Mouse (Mus musculus) neural tube, embryonic 13.5 days (tissue): ENCODE results near the gene Rnf11. TPM values are rescaled to one million over a fixed set of nuclear protein-coding genes. Genes with fewer than 3 reads are reported as not detected.

Experiments
- ATAC-seq: fragments of 200-750 bp; cut with Nextera tagmentation; 2 replicates; pipeline ENCODE4 v1.8.0; 2017; ENCODE audit warnings: low read depth, mild to moderate bottlenecking, moderate TSS enrichment, moderate library complexity
- H3K27ac ChIP-seq: fragments of 300-500 bp; sonication (generic); replicated peaks from 2 replicates; pipeline ENCODE4 v1.5.1; 2015; ENCODE audit warnings: moderate library complexity, mild to moderate bottlenecking, inconsistent platforms
- H3K27me3 ChIP-seq: fragments of 300-500 bp; sonication (generic); 2 replicates; pipeline ENCODE4 v1.6.1; 2015; ENCODE audit warnings: mild to moderate bottlenecking, inconsistent platforms
- H3K36me3 ChIP-seq: fragments of 300-500 bp; sonication (generic); 2 replicates; pipeline ENCODE4 v1.6.1; 2015; ENCODE audit warnings: mild to moderate bottlenecking, inconsistent platforms
- H3K4me1 ChIP-seq: fragments of 300-500 bp; sonication (generic); replicated peaks from 2 replicates; pipeline ENCODE4 v1.6.1; 2015; ENCODE audit warnings: inconsistent platforms
- H3K4me2 ChIP-seq: fragments of 300-500 bp; sonication (generic); 2 replicates; pipeline ENCODE4 v1.6.1; 2015; ENCODE audit warnings: inconsistent platforms, mild to moderate bottlenecking, moderate library complexity
- H3K4me3 ChIP-seq: fragments of 300-500 bp; sonication (generic); 2 replicates; pipeline ENCODE4 v1.5.1; 2015; ENCODE audit warnings: mild to moderate bottlenecking, inconsistent platforms
- H3K9ac ChIP-seq: fragments of 300-500 bp; sonication (generic); 2 replicates; pipeline ENCODE4 v1.6.1; 2015; ENCODE audit warnings: moderate library complexity, mild to moderate bottlenecking, inconsistent platforms
- H3K9me3 ChIP-seq: fragments of 300-500 bp; sonication (generic); 2 replicates; pipeline ENCODE4 v1.6.1; 2016; ENCODE audit warnings: inconsistent platforms
- WGBS: fragments of 180-500 bp; shearing (Covaris S2); methylation state at CpG from one replicate; pipeline ENCODE4 v1.1.7; 2015; 5-methylcytosine and 5-hydroxymethylcytosine counted together
- polyA plus RNA-seq: library from polyadenylated mRNA; unstranded; fragments of >200 nt; fragmentation: Nextera tagmentation; extraction: Ambion mirVana; gene quantifications from 2 replicates; pipeline ENCODE4 v1.2.1, GENCODE M21; 2015

Gene Rnf11
- polyA plus RNA-seq, 1 experiment from 2014 or later: 66.7 TPM

GRCm38 (mm10) chr4:109423438-109423837 is 61.1 kb downstream of the Rnf11 start:
- Histone ChIP-seq H3K27me3 (no peaks in the 10 kb centered on the region), H3K4me3 (no peak overlapping the region), H3K9ac (no peak overlapping the region), H3K36me3 (no peaks in the 10 kb centered on the region), H3K9me3 (no peaks in the 10 kb centered on the region), H3K4me2 (no peak overlapping the region), H3K27ac (no peak overlapping the region), H3K4me1 (no peaks in the 10 kb centered on the region)
- whole genome bisulfite sequencing: 75% methylated on average over 2 of the region's 2 CpGs
- ATAC-seq: no peak

- 76% methylated on average over 6 of the region's 6 CpGs for WGBS
- H3K9ac ChIP-seq: no peak overlapping the region
- H3K9me3 ChIP-seq: no peaks in the 10 kb centered on the region
- H3K36me3 ChIP-seq: no peaks in the 10 kb centered on the region
- H3K27ac ChIP-seq: no peak overlapping the region
- H3K4me1 ChIP-seq: no peaks in the 10 kb centered on the region
- no peak overlapping the region for H3K4me2 ChIP-seq
- no peak for ATAC-seq
- no peak overlapping the region for H3K4me3 ChIP-seq
- H3K27me3 ChIP-seq: no peaks in the 10 kb centered on the region
Measured at GRCm38 (mm10) chr4:109422436-109422835, 62.1 kb downstream of the Rnf11 start.

- no peaks in the 10 kb centered on the region for H3K4me1 ChIP-seq
- no peak overlapping the region for H3K27ac ChIP-seq
- no peak overlapping the region for H3K4me2 ChIP-seq
- no peak overlapping the region for H3K9ac ChIP-seq
- WGBS: 81% methylated on average over 7 of the region's 7 CpGs
- H3K4me3 ChIP-seq: no peak overlapping the region
- ATAC-seq: no peak
- no peaks in the 10 kb centered on the region for H3K27me3 ChIP-seq
- no peaks in the 10 kb centered on the region for H3K36me3 ChIP-seq
- H3K9me3 ChIP-seq: no peaks in the 10 kb centered on the region
Measured at GRCm38 (mm10) chr4:109421608-109422007, 62.9 kb downstream of the Rnf11 start.

DNA sequence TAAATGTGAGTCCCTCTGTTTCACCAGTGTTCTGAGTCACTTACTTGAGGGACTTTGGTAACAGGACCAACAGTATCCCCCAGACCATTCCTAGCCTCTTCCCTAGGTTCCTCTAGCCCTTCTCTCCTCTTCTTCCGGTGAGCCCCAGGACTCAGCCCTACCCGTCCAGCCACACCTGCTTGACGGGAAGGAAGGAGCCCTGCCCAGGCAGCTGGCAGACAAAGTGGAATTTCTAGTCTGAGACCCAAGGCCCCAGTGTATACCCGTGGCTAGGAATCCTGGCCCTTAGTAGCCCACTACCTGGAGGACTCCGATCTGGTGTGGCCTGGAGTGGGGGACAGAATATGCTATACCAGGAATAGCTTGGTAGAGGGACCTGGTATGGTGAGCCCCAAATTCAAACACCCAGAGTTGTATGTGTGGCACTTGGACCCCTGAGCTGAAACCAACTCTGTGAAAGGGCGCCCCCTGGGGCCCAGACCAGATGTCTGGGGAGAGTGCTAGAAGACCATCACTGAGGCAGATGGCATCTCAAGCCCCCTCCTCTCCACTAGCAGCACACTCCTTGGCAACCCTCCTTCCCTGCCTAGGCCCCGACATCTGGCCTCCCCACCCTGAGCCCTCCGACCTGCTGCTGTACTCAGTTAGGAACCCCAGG is 64.3 kb downstream of the Rnf11 start:
- no peak overlapping the region for H3K4me2 ChIP-seq
- H3K9me3 ChIP-seq: no peaks in the 10 kb centered on the region
- no peaks in the 10 kb centered on the region for H3K4me1 ChIP-seq
- H3K27ac ChIP-seq: no peak overlapping the region
- no peaks in the 10 kb centered on the region for H3K27me3 ChIP-seq
- no peak for ATAC-seq
- no peaks in the 10 kb centered on the region for H3K36me3 ChIP-seq
- no peak overlapping the region for H3K9ac ChIP-seq
- H3K4me3 ChIP-seq: no peak overlapping the region
- WGBS: 75% methylated on average over 8 of the region's 8 CpGs

DNA sequence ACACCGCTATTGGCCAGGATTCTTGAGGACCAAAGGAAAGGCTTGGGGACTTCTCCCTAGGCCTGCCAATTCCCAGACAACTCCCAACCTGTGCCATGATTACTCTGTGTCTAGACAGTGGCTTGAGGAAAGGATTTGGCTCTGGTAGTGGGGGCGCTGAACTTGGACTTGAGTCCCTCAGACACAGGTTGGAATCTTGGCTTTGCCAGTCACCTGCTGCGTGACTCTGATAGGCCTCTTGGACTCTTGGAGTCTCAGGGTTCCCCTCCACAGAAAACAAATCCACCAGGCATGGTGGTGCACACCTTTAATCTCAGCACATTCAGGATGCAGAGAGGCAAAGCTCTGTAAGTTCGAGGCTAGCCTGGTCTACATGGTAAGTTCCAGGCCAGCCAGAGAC is 65.0 kb downstream of the Rnf11 start:
- Histone ChIP-seq H3K9ac (no peak overlapping the region), H3K4me1 (no peaks in the 10 kb centered on the region), H3K36me3 (no peaks in the 10 kb centered on the region), H3K9me3 (no peaks in the 10 kb centered on the region), H3K27ac (no peak overlapping the region), H3K27me3 (no peaks in the 10 kb centered on the region), H3K4me2 (no peak overlapping the region), H3K4me3 (no peak overlapping the region)
- WGBS: 85% methylated on average over 4 of the region's 4 CpGs
- no peak for ATAC-seq

DNA sequence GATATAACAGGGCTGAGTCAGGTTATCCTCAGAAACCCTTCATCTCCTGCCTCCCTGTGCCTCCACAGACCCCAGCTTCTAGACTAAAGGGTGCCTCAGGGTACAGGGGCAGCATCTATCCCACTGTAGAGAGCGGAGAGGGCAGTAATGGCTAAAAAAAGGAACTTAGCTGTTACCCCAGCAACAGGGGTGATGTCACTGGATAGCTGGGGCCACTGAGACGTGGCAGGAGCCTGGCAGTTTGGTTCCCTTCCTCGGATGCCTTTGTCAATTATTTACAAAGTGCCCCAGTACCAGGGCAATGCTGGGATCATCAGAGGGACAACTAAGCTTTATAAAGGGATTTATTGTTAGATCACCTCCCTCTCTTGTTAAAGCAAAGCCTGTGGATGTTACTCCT is 65.5 kb downstream of the Rnf11 start:
- no peak overlapping the region for H3K4me2 ChIP-seq
- H3K9ac ChIP-seq: no peak overlapping the region
- H3K4me1 ChIP-seq: no peaks in the 10 kb centered on the region
- no peaks in the 10 kb centered on the region for H3K9me3 ChIP-seq
- WGBS: 12% methylated on average over 3 of the region's 3 CpGs
- H3K36me3 ChIP-seq: no peaks in the 10 kb centered on the region
- ATAC-seq: no peak
- no peak overlapping the region for H3K27ac ChIP-seq
- no peaks in the 10 kb centered on the region for H3K27me3 ChIP-seq
- H3K4me3 ChIP-seq: no peak overlapping the region

- H3K36me3 ChIP-seq: no peaks in the 10 kb centered on the region
- 80% methylated on average over 1 of the region's 1 CpGs for WGBS
- no peak overlapping the region for H3K27ac ChIP-seq
- H3K4me1 ChIP-seq: no peaks in the 10 kb centered on the region
- ATAC-seq: no peak
- H3K4me3 ChIP-seq: no peak overlapping the region
- H3K9me3 ChIP-seq: no peaks in the 10 kb centered on the region
- H3K27me3 ChIP-seq: no peaks in the 10 kb centered on the region
- no peak overlapping the region for H3K4me2 ChIP-seq
- H3K9ac ChIP-seq: no peak overlapping the region
Measured at GRCm38 (mm10) chr4:109417998-109418397, 66.5 kb downstream of the Rnf11 start.

DNA sequence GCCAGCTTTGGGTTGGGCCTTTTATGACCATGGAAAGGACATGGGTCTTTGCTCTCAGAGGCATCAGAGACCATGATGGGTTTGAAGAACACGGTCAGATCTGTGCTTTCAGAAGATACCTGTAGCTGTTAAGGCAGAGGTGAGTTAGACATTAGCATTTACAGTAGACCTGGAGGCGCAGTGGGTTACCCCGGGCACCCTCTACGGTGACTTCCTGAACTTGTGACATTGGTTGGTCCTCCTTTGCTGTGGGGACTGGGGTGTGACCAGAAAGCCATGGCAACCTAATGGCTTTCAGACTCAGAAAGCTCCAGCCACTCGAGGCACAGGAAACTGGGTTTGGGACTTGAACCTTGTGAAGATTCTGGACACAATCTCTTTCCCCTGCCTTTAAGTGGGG is 72.3 kb downstream of the Rnf11 start:
- ATAC-seq: no peak
- Histone ChIP-seq H3K27me3 (peaks cover 6% of the 10 kb centered on the region), H3K4me1 (no peaks in the 10 kb centered on the region; the same call in 1 of the 2 replicates), H3K4me3 (no peak overlapping the region), H3K4me2 (no peak overlapping the region), H3K27ac (no peak overlapping the region), H3K36me3 (no peaks in the 10 kb centered on the region), H3K9ac (no peak overlapping the region), H3K9me3 (no peaks in the 10 kb centered on the region)
- 90% methylated on average over 5 of the region's 5 CpGs for WGBS

DNA sequence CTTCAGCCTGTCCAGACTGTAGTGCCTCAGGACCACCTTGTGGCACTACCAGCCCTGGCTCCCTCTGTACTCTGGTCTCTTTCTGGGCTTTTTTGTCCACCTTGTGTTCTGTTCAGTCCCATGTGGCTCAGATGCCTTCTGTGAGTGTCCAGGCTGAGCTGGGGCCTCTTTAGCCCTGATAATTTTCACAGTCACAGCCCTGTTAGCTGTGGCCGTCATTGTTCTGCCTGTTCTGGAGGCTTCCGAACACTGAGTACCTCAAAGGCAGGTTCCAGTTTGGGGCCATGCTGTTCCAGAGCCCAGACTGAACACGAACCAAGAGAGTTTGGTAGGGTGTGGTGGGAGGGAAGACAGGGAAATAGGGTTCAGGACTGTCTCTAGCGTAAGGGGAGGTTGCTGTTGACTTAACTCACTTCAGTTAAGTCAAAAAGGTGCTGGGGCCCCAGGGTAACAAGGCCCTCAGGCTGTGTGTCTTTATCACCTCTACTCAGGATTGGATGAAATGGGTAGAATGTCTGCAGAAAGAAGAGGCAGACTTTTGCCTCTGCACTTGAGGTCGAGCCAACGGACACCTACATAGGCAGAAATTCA is 73.1 kb downstream of the Rnf11 start:
- H3K9me3 ChIP-seq: no peaks in the 10 kb centered on the region
- no peak overlapping the region for H3K4me3 ChIP-seq
- no peak overlapping the region for H3K9ac ChIP-seq
- no peak overlapping the region for H3K27ac ChIP-seq
- H3K4me2 ChIP-seq: no peak overlapping the region
- H3K36me3 ChIP-seq: no peaks in the 10 kb centered on the region
- peaks cover 7% of the 10 kb centered on the region for H3K27me3 ChIP-seq
- WGBS: 89% methylated on average over 6 of the region's 6 CpGs
- H3K4me1 ChIP-seq: peaks cover 2% of the 10 kb centered on the region
- ATAC-seq: no peak

- Histone ChIP-seq H3K4me3 (no peak overlapping the region), H3K36me3 (no peaks in the 10 kb centered on the region), H3K9me3 (no peaks in the 10 kb centered on the region), H3K4me1 (peaks cover 9% of the 10 kb centered on the region), H3K9ac (no peak overlapping the region), H3K4me2 (no peak overlapping the region), H3K27me3 (peaks cover 7% of the 10 kb centered on the region), H3K27ac (no peak overlapping the region)
- no peak for ATAC-seq
- WGBS: 77% methylated on average over 9 of the region's 9 CpGs
Measured at GRCm38 (mm10) chr4:109410681-109411376, 73.7 kb downstream of the Rnf11 start.

DNA sequence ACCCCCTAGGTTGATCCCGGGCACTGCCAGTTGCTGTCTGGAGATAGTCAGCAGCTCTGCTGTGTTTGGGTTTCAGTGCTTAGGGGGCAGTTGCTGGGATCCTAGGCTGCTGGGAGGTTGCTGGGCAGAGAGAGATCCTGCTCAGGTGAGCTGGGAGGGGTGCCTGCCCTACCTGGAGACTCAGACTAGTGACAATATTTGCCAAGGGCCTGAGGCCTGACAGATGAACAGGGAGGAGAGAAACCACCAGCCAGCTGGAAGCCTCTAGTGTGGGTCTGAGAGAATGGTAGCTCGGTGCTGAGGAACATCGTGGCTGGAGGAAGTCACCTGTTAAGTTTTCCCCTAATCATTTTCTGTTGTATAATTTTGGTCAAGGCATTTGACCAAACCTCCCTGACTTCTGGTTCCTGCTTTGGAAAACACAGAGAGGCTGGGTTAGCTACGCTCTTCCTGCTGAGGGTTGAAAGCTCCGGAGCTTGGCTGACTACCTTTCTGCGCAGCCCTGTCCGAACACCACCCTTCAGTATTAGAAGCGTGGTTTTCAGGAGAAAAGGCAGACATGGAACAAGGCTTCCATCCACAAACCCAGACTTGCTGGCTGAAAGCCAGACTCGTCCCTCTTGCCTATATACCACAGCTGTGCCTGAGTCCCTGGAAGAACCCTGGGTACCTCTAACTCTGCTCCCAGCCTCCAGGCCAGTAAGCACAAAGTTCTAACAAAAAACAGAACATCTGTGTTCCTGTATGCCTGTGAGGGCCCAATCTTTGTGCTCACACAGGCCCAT is 76.6 kb downstream of the Rnf11 start:
- no peak for ATAC-seq

DNA sequence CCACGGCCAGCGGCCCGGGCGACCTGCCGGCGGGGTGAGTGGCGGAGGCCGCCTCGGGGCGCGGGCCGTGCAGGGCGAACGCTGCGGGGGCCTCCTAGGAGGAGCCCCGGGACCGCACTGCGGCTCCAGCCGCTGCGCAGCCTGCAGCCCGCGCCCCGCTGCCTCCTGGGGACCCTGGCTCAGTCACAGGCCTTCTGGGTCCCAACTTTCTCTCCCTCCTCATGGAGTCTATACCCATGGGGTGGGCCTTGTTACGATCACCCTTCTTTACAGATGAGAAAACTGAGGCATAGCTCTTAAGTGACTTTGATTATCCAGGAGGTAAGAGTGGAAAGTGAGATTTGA is 77.4 kb downstream of the Rnf11 start:
- Histone ChIP-seq H3K9me3 (no peaks in the 10 kb centered on the region), H3K4me3 (peak overlapping the region; percentile 51), H3K4me1 (peaks cover 15% of the 10 kb centered on the region), H3K27me3 (peaks cover 7% of the 10 kb centered on the region), H3K27ac (no peak overlapping the region), H3K9ac (peak overlapping the region; percentile 78), H3K36me3 (no peaks in the 10 kb centered on the region), H3K4me2 (peak overlapping the region; percentile 75)
- ATAC-seq: peak; percentile 61
- WGBS: 3% methylated on average over 24 of the region's 24 CpGs

More for the DNA sequence above, 76.6 kb downstream of the Rnf11 start:
- Histone ChIP-seq H3K36me3 (no peaks in the 10 kb centered on the region), H3K27ac (no peak overlapping the region), H3K4me2 (peak overlapping the region; percentile 75), H3K9me3 (no peaks in the 10 kb centered on the region), H3K27me3 (peaks cover 7% of the 10 kb centered on the region), H3K4me1 (peaks cover 15% of the 10 kb centered on the region), H3K9ac (no peak overlapping the region), H3K4me3 (peak overlapping the region; percentile 51; the same call in 1 of the 2 replicates)
- 79% methylated on average over 9 of the region's 9 CpGs for WGBS
